Mouse (Mus musculus) stomach, embryonic 14.5 days (tissue): Measurements from ENCODE around the gene Rad50. TPM values are rescaled to one million over a fixed set of nuclear protein-coding genes. Genes with fewer than 3 reads are reported as not detected.
A peak's percentile ranks its signal among the peaks of the same experiment; 100 is the strongest.

ENCODE experiments used
- ATAC-seq: fragments of 200-750 bp; cut with Nextera tagmentation; 2 replicates; pipeline ENCODE4 v1.8.0; 2017; ENCODE audit warnings: low read depth, moderate TSS enrichment; ENCODE audit not compliant: insufficient number of reproducible peaks, insufficient read depth, low FRiP score
- H3K27ac ChIP-seq: fragments of 300-500 bp; sonication (generic); 2 replicates; pipeline ENCODE4 v1.5.1; 2014; ENCODE audit warnings: mild to moderate bottlenecking, low read length, moderate library complexity, mixed read lengths
- H3K27me3 ChIP-seq: fragments of 300-500 bp; sonication (generic); 2 replicates; pipeline ENCODE4 v1.6.1; 2014; ENCODE audit warnings: low read length, control low read depth, mixed read lengths; ENCODE audit not compliant: control insufficient read depth, insufficient read depth
- H3K36me3 ChIP-seq: fragments of 300-500 bp; sonication (generic); 2 replicates; pipeline ENCODE4 v1.6.1; 2014; ENCODE audit warnings: mild to moderate bottlenecking, control low read depth, low read length, moderate library complexity, mixed read lengths; ENCODE audit not compliant: control insufficient read depth, insufficient read depth
- H3K4me1 ChIP-seq: fragments of 300-500 bp; sonication (generic); 2 replicates; pipeline ENCODE4 v1.6.1; 2014; ENCODE audit warnings: low read length, control low read depth, mixed read lengths; ENCODE audit not compliant: control insufficient read depth, insufficient read depth
- H3K4me2 ChIP-seq: fragments of 300-500 bp; sonication (generic); replicated peaks from 2 replicates; pipeline ENCODE4 v1.6.1; 2014; ENCODE audit warnings: low read depth, low read length, control low read depth
- H3K4me3 ChIP-seq: fragments of 300-500 bp; sonication (generic); 2 replicates; pipeline ENCODE4 v1.5.1; 2014; ENCODE audit warnings: low read depth, low read length, control low read depth
- H3K9ac ChIP-seq: fragments of 300-500 bp; sonication (generic); replicated peaks from 2 replicates; pipeline ENCODE4 v1.6.1; 2014; ENCODE audit warnings: low read depth, mild to moderate bottlenecking, control low read depth, low read length, moderate library complexity, mixed read lengths
- H3K9me3 ChIP-seq: fragments of 300-500 bp; sonication (generic); 2 replicates; pipeline ENCODE4 v1.6.1; 2016; ENCODE audit warnings: low read depth, low read length, control low read depth; ENCODE audit not compliant: control insufficient read depth
- WGBS: fragments of 180-500 bp; shearing (Covaris S2); extraction: QIAGEN DNeasy Blood & Tissue Kit; methylation state at CpG from one replicate; pipeline ENCODE4 v1.1.7; 2014; 5-methylcytosine and 5-hydroxymethylcytosine counted together
- polyA plus RNA-seq: library from polyadenylated mRNA; unstranded; fragments of >200 nt; fragmentation: Nextera tagmentation; extraction: Ambion mirVana; gene quantifications from 2 replicates; pipeline ENCODE4 v1.2.1, GENCODE M21; 2014

The Rad50 gene
- polyA plus RNA-seq, 1 experiment from 2014 or later, result 28.9 TPM

GRCm38 (mm10) chr11:53737573-53737946, 30.4 kb upstream of the Rad50 start:
- Histone ChIP-seq H3K4me2 (no peak overlapping the region), H3K27ac (no peak overlapping the region), H3K4me1 (no peaks in the 10 kb centered on the region), H3K27me3 (no peaks in the 10 kb centered on the region), H3K36me3 (no peaks in the 10 kb centered on the region), H3K9ac (no peak overlapping the region), H3K4me3 (no peak overlapping the region), H3K9me3 (no peaks in the 10 kb centered on the region)
- 0 out of 2 replicates have a peak, but pooled peaks have one; percentile 31 for ATAC-seq
- 40% methylated on average over 6 of the region's 6 CpGs for WGBS

- WGBS, result 47% methylated on average over 14 of the region's 14 CpGs
- no peak overlapping the region for H3K4me3 ChIP-seq
- no peak overlapping the region for H3K27ac ChIP-seq
- no peaks in the 10 kb centered on the region for H3K27me3 ChIP-seq
- H3K4me2 ChIP-seq, result no peak overlapping the region
- no peaks in the 10 kb centered on the region for H3K36me3 ChIP-seq
- H3K9me3 ChIP-seq, result no peaks in the 10 kb centered on the region
- no peak overlapping the region for H3K9ac ChIP-seq
- no peaks in the 10 kb centered on the region for H3K4me1 ChIP-seq
- 0 out of 2 replicates have a peak, but pooled peaks have one; percentile 67 for ATAC-seq
Measured at GRCm38 (mm10) chr11:53736771-53737572, 29.9 kb upstream of the Rad50 start.

GRCm38 (mm10) chr11:53735682-53736245, 28.6 kb upstream of the Rad50 start:
- 22% methylated on average over 17 of the region's 17 CpGs for WGBS
- no peaks in the 10 kb centered on the region for H3K36me3 ChIP-seq
- peak overlapping the region; percentile 17; the same call in 1 of the 2 replicates for H3K4me2 ChIP-seq
- ATAC-seq, result peak; percentile 85
- no peaks in the 10 kb centered on the region for H3K27me3 ChIP-seq
- H3K9me3 ChIP-seq, result no peaks in the 10 kb centered on the region
- H3K9ac ChIP-seq, result no peak overlapping the region
- H3K27ac ChIP-seq, result no peak overlapping the region
- no peak overlapping the region for H3K4me3 ChIP-seq
- no peaks in the 10 kb centered on the region for H3K4me1 ChIP-seq

GRCm38 (mm10) chr11:53734970-53735681, 28.0 kb upstream of the Rad50 start:
- Histone ChIP-seq H3K27ac (no peak overlapping the region), H3K9me3 (no peaks in the 10 kb centered on the region), H3K4me3 (no peak overlapping the region), H3K9ac (no peak overlapping the region), H3K4me1 (no peaks in the 10 kb centered on the region), H3K36me3 (no peaks in the 10 kb centered on the region), H3K4me2 (no peak overlapping the region), H3K27me3 (no peaks in the 10 kb centered on the region)
- ATAC-seq, result no peak
- 66% methylated on average over 18 of the region's 18 CpGs for WGBS

- no peaks in the 10 kb centered on the region for H3K4me1 ChIP-seq
- H3K36me3 ChIP-seq, result no peaks in the 10 kb centered on the region
- no peak for ATAC-seq
- H3K9me3 ChIP-seq, result no peaks in the 10 kb centered on the region
- no peaks in the 10 kb centered on the region for H3K27me3 ChIP-seq
- no peak overlapping the region for H3K4me2 ChIP-seq
- H3K4me3 ChIP-seq, result no peak overlapping the region
- H3K9ac ChIP-seq, result no peak overlapping the region
- H3K27ac ChIP-seq, result no peak overlapping the region
- 85% methylated on average over 2 of the region's 2 CpGs for WGBS
Measured at GRCm38 (mm10) chr11:53734431-53734830, 27.3 kb upstream of the Rad50 start.

GRCm38 (mm10) chr11:53733824-53734223, 26.7 kb upstream of the Rad50 start:
- no peaks in the 10 kb centered on the region for H3K9me3 ChIP-seq
- H3K9ac ChIP-seq, result no peak overlapping the region
- no peaks in the 10 kb centered on the region for H3K27me3 ChIP-seq
- no peaks in the 10 kb centered on the region for H3K36me3 ChIP-seq
- no peak overlapping the region for H3K4me2 ChIP-seq
- WGBS, result 90% methylated on average over 7 of the region's 7 CpGs
- H3K4me3 ChIP-seq, result no peak overlapping the region
- ATAC-seq, result no peak
- no peak overlapping the region for H3K27ac ChIP-seq
- H3K4me1 ChIP-seq, result no peaks in the 10 kb centered on the region

- Histone ChIP-seq H3K36me3 (no peaks in the 10 kb centered on the region), H3K27me3 (no peaks in the 10 kb centered on the region), H3K27ac (no peak overlapping the region), H3K4me2 (no peak overlapping the region), H3K4me1 (no peaks in the 10 kb centered on the region), H3K4me3 (no peak overlapping the region), H3K9me3 (no peaks in the 10 kb centered on the region), H3K9ac (no peak overlapping the region)
- ATAC-seq, result no peak
- WGBS, result 87% methylated on average over 8 of the region's 8 CpGs
Measured at GRCm38 (mm10) chr11:53732244-53732643, 25.1 kb upstream of the Rad50 start.

GRCm38 (mm10) chr11:53731457-53731856, 24.3 kb upstream of the Rad50 start:
- Histone ChIP-seq H3K36me3 (no peaks in the 10 kb centered on the region), H3K4me2 (no peak overlapping the region), H3K27me3 (no peaks in the 10 kb centered on the region), H3K4me1 (no peaks in the 10 kb centered on the region), H3K27ac (no peak overlapping the region), H3K9me3 (no peaks in the 10 kb centered on the region), H3K4me3 (no peak overlapping the region), H3K9ac (no peak overlapping the region)
- 97% methylated on average over 7 of the region's 7 CpGs for WGBS
- no peak for ATAC-seq
